Mouse (Mus musculus): ENCODE measurements around the gene Rnf138rt1. TPM values are rescaled to one million over a fixed set of nuclear protein-coding genes. Genes with fewer than 3 reads are reported as not detected.

Gene Rnf138rt1
- total RNA-seq (2023), result not detected

GRCm38 (mm10) chrX:163760617-163761434, at the start of gene Rnf138rt1:
Gene Rnf138rt1 (minus strand): TSS chrX:163761329.

Other genes with a start within 250 kb of the Rnf138rt1 start
- gene Grpr, start 211.7 kb downstream of the Rnf138rt1 start, total RNA-seq (2023), result not detected
- 13.7 TPM for gene Ap1s2, start 147.7 kb upstream of the Rnf138rt1 start, total RNA-seq (2023)
- gene Zrsr2, start 197.3 kb upstream of the Rnf138rt1 start, total RNA-seq (2023), result 94.3 TPM

All from CD4-positive naive resting alpha-beta T cell, adult 76 days (primary cell).